Mouse (Mus musculus) monocyte, adult 5-6 weeks (primary cell): ENCODE data around the gene Aff1. TPM values are rescaled to one million over a fixed set of nuclear protein-coding genes. Genes with fewer than 3 reads are reported as not detected.

Experiments
- ATAC-seq: fragments of 153-309, 156-312 bp; replicated peaks from 2 replicates; pipeline ENCODE4 v1.8.0; 2017; ENCODE audit warnings: mild to moderate bottlenecking; ENCODE audit not compliant: low TSS enrichment, insufficient number of reproducible peaks, severe bottlenecking, poor library complexity, low FRiP score
- total RNA-seq: library from RNA; stranded (forward); fragments of 200-1000, 200-491, 200-594 nt; gene quantifications from 3 replicates; pipeline ENCODE4 v1.2.3, GENCODE M21; 2017

Gene Aff1
- total RNA-seq, 1 experiment from 2014 or later: 31.2 TPM

- ATAC-seq: no peak
Measured at GRCm38 (mm10) chr5:103778314-103779117, 86.3 kb downstream of the Aff1 start.

GRCm38 (mm10) chr5:103779836-103780235 lies 87.7 kb downstream of the Aff1 start:
- ATAC-seq: no peak

GRCm38 (mm10) chr5:103780266-103780665 lies 88.1 kb downstream of the Aff1 start:
- no peak for ATAC-seq

- ATAC-seq: no peak
Measured at GRCm38 (mm10) chr5:103780836-103781235, 88.7 kb downstream of the Aff1 start.

- ATAC-seq: no peak
Measured at GRCm38 (mm10) chr5:103783086-103783668, 91.0 kb downstream of the Aff1 start.

GRCm38 (mm10) chr5:103786096-103786495 lies 93.9 kb downstream of the Aff1 start:
- no peak for ATAC-seq

GRCm38 (mm10) chr5:103788476-103788875 lies 96.3 kb downstream of the Aff1 start:
- ATAC-seq: no peak

GRCm38 (mm10) chr5:103788976-103789375 lies 96.8 kb downstream of the Aff1 start:
- no peak for ATAC-seq

- no peak for ATAC-seq
Measured at GRCm38 (mm10) chr5:103789619-103790116, 97.5 kb downstream of the Aff1 start.

GRCm38 (mm10) chr5:103791741-103792140 lies 99.6 kb downstream of the Aff1 start:
- no peak for ATAC-seq

- ATAC-seq: no peak
Measured at GRCm38 (mm10) chr5:103795121-103795520, 102.9 kb downstream of the Aff1 start.

- ATAC-seq: no peak
Measured at GRCm38 (mm10) chr5:103796035-103796434, 103.9 kb downstream of the Aff1 start.

- no peak for ATAC-seq
Measured at GRCm38 (mm10) chr5:103797774-103798173, 105.6 kb downstream of the Aff1 start.

- ATAC-seq: no peak
Measured at GRCm38 (mm10) chr5:103799438-103799837, 107.3 kb downstream of the Aff1 start.

- ATAC-seq: no peak
Measured at GRCm38 (mm10) chr5:103800009-103800408, 107.8 kb downstream of the Aff1 start.

GRCm38 (mm10) chr5:103803386-103803785 lies 111.2 kb downstream of the Aff1 start:
- ATAC-seq: no peak

- no peak for ATAC-seq
Measured at GRCm38 (mm10) chr5:103803927-103804590, 111.9 kb downstream of the Aff1 start.

- no peak for ATAC-seq
Measured at GRCm38 (mm10) chr5:103806851-103807578, 114.8 kb downstream of the Aff1 start.
